Mouse (Mus musculus) heart, postnatal 4 days (tissue): ENCODE measurements around the gene Pikfyve. TPM values are rescaled to one million over a fixed set of nuclear protein-coding genes. Genes with fewer than 3 reads are reported as not detected.

Experiments used
- DNase-seq: peaks from one replicate; pipeline ENCODE4 v3.0.0; 2021
- total RNA-seq, 2 experiments: library from RNA; stranded (reverse); gene quantifications; 2 replicates each; pipeline ENCODE4 v1.2.3; 2021

The Pikfyve gene
- total RNA-seq, 2 experiments from 2014 or later: 17.2 to 18.1 TPM

DNA sequence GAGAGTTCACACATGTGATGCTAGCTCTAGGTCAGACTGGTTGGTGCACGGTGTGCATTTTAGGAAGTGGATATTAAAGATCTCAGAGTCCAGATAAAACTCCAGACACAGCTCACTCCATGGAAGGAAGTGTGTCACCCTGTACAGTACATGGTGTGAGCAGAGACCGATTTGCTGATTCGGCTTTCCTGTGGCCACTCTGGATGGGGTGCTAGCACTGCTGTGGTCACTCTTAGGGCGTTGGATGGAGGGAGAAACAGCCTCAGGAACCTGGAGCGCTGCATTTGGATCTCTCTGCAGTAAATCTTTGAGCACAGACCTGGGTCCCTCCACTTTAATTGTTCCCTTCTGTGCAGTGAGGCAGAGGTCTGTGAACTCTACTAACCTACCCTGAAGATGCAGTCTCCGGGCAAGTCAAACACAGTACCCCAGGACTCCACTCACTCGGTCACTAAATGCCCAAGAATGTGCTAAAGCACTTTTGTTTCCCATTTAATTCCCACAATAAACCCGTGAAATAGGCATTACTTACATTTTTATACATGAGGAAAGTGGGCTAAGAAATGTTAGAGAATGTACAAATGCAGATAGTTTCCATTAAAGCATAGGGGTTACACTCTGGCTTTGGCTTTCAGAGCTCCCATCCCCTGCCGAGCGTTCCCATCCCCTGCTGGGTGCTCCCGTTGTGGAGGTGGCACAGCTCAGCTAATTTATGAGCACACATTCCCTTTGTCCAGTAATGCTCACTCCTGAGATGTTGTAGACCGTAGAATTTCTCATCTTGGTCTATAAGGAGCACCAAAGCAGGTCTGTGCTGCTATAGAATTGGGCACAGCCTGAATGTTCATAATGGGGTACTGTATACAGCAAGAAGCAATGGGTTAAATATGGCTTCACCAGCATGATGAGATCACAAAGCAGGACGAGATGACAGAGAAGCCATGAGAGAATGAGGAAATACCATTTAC, 127.9 kb downstream of the Pikfyve start:
- no peak for DNase-seq

DNA sequence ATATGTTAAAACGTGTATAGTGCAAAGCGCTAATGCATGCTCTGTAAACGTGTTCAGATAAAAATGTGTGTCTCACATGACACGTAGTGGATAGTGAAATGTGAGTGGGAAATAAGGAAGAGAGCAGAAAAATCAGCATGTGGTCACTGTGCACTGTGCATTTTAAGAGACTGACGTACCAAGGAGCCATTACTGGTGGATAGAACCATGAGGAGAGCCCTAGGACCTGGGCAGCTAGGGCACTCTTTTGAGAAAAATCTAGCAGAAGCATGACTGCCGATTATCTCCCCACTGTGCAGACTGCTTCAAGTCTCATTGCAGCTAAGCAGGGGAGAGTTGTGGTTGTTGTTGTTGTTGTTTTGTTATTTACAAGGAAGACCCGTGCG, 128.5 kb downstream of the Pikfyve start:
- no peak for DNase-seq

Other genes starting within 250 kb of the Pikfyve start
- gene Plekhm3, start 229.9 kb upstream of the Pikfyve start, total RNA-seq: 10 to 100 TPM in 1 of 2 experiments, 1 to 10 TPM in 1; 8.3 to 10.2 TPM
- under 1 TPM; 0.52 to 0.55 TPM for gene Akr1cl, start 153.9 kb upstream of the Pikfyve start, total RNA-seq
- gene Cryge, start 135.5 kb upstream of the Pikfyve start, total RNA-seq: not detected
- gene Crygd, start 123.2 kb upstream of the Pikfyve start, total RNA-seq: not detected
- gene Crygc, start 113.0 kb upstream of the Pikfyve start, total RNA-seq: not detected
- gene Crygb, start 104.4 kb upstream of the Pikfyve start, total RNA-seq: not detected
- not detected for gene Cryga, start 83.3 kb upstream of the Pikfyve start, total RNA-seq
- gene Gm28845, start 67.1 kb upstream of the Pikfyve start, total RNA-seq: not detected
- gene D630023F18Rik, start 63.5 kb upstream of the Pikfyve start, total RNA-seq: not detected
- 10 to 100 TPM; 41.2 to 43.5 TPM for gene Idh1, start 183 bp upstream of the Pikfyve start, total RNA-seq
- not detected for gene Pth2r, start 95.4 kb downstream of the Pikfyve start, total RNA-seq